Mouse (Mus musculus): ENCODE measurements at regions not wholly inside any gene's neighbourhood (a gene's known extent, or its start where the extent isn't known, plus 50 kb on each side); places are given as distances from the start of the nearest gene placed in this dataset.
"Not testable (repeated sequence)": the region's sequence is repeated elsewhere in the genome, so short reads cannot be mapped to it uniquely, and the experiment has no call there.

DNA sequence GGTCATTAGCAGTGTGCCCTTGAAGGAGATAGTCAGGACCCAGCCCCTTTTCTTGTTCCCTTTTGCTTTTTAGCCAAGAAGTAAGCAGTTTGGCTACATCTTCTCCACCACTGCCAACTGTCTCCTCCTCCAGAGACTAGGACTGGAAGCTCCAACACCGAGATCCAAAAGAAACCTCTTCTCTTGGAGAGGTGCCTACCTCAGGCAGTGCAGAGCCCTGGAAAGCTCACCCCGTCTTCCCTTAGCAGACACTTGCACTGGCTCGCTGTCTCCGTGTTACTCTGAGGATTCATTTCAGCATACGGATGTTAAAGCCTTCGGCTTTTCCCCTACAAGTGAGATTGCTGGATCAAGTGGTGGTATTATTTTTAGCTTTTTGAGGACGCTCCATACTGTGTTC, 331.0 kb downstream of the Rapgef2 start:
- no peaks in the 10 kb centered on the region for H3K4me1 ChIP-seq (ENCODE audit: control insufficient read depth, insufficient read depth)
- WGBS, result 40% methylated on average over 7 of the region's 7 CpGs
- no peak overlapping the region for H3K27ac ChIP-seq (ENCODE audit: low read depth)
- no peak for ATAC-seq (ENCODE audit: insufficient read depth, low read depth)
- no peaks in the 10 kb centered on the region for H3K27me3 ChIP-seq (ENCODE audit: control insufficient read depth, insufficient read depth, low read length)
- no peak overlapping the region for H3K4me3 ChIP-seq (ENCODE audit: low read depth, low read length)
- H3K36me3 ChIP-seq (replicated peaks; ENCODE audit: control insufficient read depth, insufficient read depth, low read length), result no peaks in the 10 kb centered on the region
- H3K9me3 ChIP-seq (replicated peaks; ENCODE audit: control insufficient read depth, low read length), result no peaks in the 10 kb centered on the region
- no peak overlapping the region for H3K4me2 ChIP-seq (ENCODE audit: low read depth, low read length)
- H3K9ac ChIP-seq (replicated peaks; ENCODE audit: low read depth, low read length), result no peak overlapping the region
- TF ChIP-seq EP300 (IDR thresholded peaks at IDR 0.05; ENCODE audit: low read depth) (no peak), CTCF (IDR thresholded peaks at IDR 0.05; ENCODE audit: low read depth) (no peak)
- DNase-seq (ENCODE audit: low spot score), result no peak

DNA sequence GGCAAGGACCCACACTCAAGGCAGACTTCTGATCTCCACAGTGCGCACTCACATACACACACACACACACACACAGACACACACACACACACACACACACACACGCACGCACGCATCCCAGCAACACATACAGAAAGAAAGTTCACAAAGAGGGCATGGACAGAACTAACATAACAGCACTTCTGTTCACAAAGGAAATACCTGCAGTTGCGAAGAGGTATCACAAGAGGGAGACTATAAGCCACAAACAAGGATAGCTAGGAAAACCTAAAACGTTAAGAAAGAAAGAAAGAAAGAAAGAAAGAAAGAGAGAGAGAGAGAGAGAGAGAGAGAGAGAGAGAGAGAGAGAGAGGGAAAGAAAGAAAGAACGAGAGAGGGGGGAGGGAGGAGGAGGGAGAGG, 336.9 kb downstream of the Rapgef2 start:
- not testable (repeated sequence) for H3K9ac ChIP-seq (replicated peaks; ENCODE audit: low read depth, low read length); DNase-seq (ENCODE audit: low spot score); H3K27ac ChIP-seq (ENCODE audit: low read depth); ATAC-seq (ENCODE audit: insufficient read depth, low read depth); H3K9me3 ChIP-seq (replicated peaks; ENCODE audit: control insufficient read depth, low read length); H3K36me3 ChIP-seq (replicated peaks; ENCODE audit: control insufficient read depth, insufficient read depth, low read length); H3K4me3 ChIP-seq (ENCODE audit: low read depth, low read length); H3K27me3 ChIP-seq (ENCODE audit: control insufficient read depth, insufficient read depth, low read length); H3K4me2 ChIP-seq (ENCODE audit: low read depth, low read length); H3K4me1 ChIP-seq (ENCODE audit: control insufficient read depth, insufficient read depth)
- peak; percentile 36 for TF ChIP-seq CTCF (IDR thresholded peaks at IDR 0.05; ENCODE audit: low read depth)
- WGBS, result 65% methylated on average over 6 of the region's 7 CpGs

DNA sequence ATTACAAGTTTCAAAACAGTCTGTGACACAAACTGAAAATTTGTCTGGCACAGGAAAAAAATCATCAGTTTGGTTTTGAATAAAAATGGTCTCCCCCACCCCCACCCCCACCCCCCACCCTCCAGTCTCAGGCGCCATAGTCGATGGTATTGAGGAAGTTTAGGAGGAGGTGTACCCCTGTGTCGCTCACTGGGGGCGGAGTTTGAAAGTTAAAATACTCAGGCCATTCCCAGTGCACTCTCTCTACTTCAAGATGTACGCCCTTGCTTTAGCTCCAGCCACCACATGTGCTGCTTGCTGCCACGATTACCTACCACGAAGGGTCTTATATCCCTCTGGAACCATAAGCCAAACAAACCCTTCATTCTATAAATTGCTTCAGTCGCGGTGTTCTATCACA, 337.6 kb downstream of the Rapgef2 start:
- Histone ChIP-seq H3K4me1 (ENCODE audit: control insufficient read depth, insufficient read depth) (no peaks in the 10 kb centered on the region), H3K27ac (ENCODE audit: low read depth) (no peak overlapping the region), H3K9me3 (replicated peaks; ENCODE audit: control insufficient read depth, low read length) (no peaks in the 10 kb centered on the region), H3K27me3 (ENCODE audit: control insufficient read depth, insufficient read depth, low read length) (no peaks in the 10 kb centered on the region), H3K4me2 (ENCODE audit: low read depth, low read length) (no peak overlapping the region), H3K9ac (replicated peaks; ENCODE audit: low read depth, low read length) (no peak overlapping the region), H3K4me3 (ENCODE audit: low read depth, low read length) (no peak overlapping the region), H3K36me3 (replicated peaks; ENCODE audit: control insufficient read depth, insufficient read depth, low read length) (no peaks in the 10 kb centered on the region)
- DNase-seq (ENCODE audit: low spot score) (no peak), ATAC-seq (ENCODE audit: insufficient read depth, low read depth) (no peak)
- TF ChIP-seq EP300 (IDR thresholded peaks at IDR 0.05; ENCODE audit: low read depth) (no peak), CTCF (IDR thresholded peaks at IDR 0.05; ENCODE audit: low read depth) (no peak)
- 79% methylated on average over 9 of the region's 9 CpGs for WGBS

DNA sequence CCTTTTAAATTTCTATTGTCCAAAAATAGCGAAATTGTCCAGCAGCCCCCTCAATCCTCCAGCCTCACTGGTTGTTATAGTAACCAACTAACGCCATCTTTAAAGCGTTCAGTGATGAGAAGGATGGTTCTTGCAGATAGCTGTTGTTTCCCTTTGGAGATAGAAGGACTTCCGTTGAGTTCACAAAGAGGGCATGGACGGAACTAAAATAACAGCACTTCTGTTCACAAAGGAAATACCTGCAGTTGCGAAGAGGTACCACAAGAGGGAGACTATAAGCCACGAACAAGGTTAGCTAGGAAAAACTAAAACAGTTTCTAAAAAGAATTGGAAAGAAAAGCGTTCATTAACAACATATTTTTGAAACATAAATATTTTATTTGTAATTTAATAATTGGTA, 338.1 kb downstream of the Rapgef2 start:
- H3K36me3 ChIP-seq (replicated peaks; ENCODE audit: control insufficient read depth, insufficient read depth, low read length), result no peaks in the 10 kb centered on the region
- H3K4me2 ChIP-seq (ENCODE audit: low read depth, low read length), result no peak overlapping the region
- 19% methylated on average over 8 of the region's 8 CpGs for WGBS
- DNase-seq (ENCODE audit: low spot score) (peak; percentile 25), ATAC-seq (ENCODE audit: insufficient read depth, low read depth) (no peak)
- H3K4me1 ChIP-seq (ENCODE audit: control insufficient read depth, insufficient read depth), result no peaks in the 10 kb centered on the region
- TF ChIP-seq EP300 (IDR thresholded peaks at IDR 0.05; ENCODE audit: low read depth) (no peak), CTCF (IDR thresholded peaks at IDR 0.05; ENCODE audit: low read depth) (peak; percentile 79)
- H3K27me3 ChIP-seq (ENCODE audit: control insufficient read depth, insufficient read depth, low read length), result no peaks in the 10 kb centered on the region
- no peak overlapping the region for H3K27ac ChIP-seq (ENCODE audit: low read depth)
- no peak overlapping the region for H3K9ac ChIP-seq (replicated peaks; ENCODE audit: low read depth, low read length)
- no peaks in the 10 kb centered on the region for H3K9me3 ChIP-seq (replicated peaks; ENCODE audit: control insufficient read depth, low read length)
- no peak overlapping the region for H3K4me3 ChIP-seq (ENCODE audit: low read depth, low read length)

DNA sequence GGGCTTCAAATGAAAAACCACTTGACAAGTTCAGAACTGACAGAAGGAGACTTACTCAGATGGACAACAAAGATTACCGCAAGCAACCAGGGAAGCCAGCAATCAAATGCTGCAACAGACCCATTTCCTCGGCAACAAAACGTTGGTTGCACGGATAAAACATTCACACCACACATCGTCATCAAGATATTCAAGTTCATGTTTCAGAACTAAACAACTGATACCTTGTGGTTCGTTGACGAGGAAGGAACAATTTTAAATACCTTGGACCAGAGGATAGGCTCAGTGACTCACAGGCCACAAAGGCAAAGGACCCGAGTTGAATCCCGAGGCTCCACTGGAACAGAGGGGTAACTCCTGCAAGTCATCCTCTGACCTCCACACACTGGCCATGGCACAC, 339.1 kb downstream of the Rapgef2 start:
- Histone ChIP-seq H3K9ac (replicated peaks; ENCODE audit: low read depth, low read length) (no peak overlapping the region), H3K27me3 (ENCODE audit: control insufficient read depth, insufficient read depth, low read length) (no peaks in the 10 kb centered on the region), H3K36me3 (replicated peaks; ENCODE audit: control insufficient read depth, insufficient read depth, low read length) (no peaks in the 10 kb centered on the region), H3K9me3 (replicated peaks; ENCODE audit: control insufficient read depth, low read length) (no peaks in the 10 kb centered on the region), H3K27ac (ENCODE audit: low read depth) (no peak overlapping the region), H3K4me2 (ENCODE audit: low read depth, low read length) (no peak overlapping the region), H3K4me1 (ENCODE audit: control insufficient read depth, insufficient read depth) (no peaks in the 10 kb centered on the region), H3K4me3 (ENCODE audit: low read depth, low read length) (no peak overlapping the region)
- TF ChIP-seq EP300 (IDR thresholded peaks at IDR 0.05; ENCODE audit: low read depth) (no peak), CTCF (IDR thresholded peaks at IDR 0.05; ENCODE audit: low read depth) (no peak)
- DNase-seq (ENCODE audit: low spot score), result no peak
- 80% methylated on average over 9 of the region's 9 CpGs for WGBS
- no peak for ATAC-seq (ENCODE audit: insufficient read depth, low read depth)

DNA sequence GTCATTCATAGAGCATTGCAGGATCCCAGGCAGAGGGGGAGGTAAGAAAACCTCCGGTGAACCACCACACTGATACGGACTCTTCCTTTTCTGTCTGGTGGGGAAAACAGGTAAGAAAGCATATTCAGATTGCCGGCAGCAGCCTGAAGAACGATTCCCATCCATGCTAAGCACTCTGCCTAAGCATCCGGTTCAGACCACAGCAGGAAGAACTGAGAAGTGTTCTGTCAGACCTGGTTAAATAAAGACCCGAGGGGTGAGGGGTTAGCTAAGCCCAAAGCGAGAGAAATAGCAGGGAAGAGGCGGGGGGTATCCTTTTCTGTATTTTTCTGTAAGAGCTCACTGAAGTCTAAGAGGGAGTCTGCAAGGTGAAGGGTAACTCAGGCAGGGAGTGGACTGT, 342.1 kb downstream of the Rapgef2 start:
- ATAC-seq (ENCODE audit: insufficient read depth, low read depth) (no peak), DNase-seq (ENCODE audit: low spot score) (no peak)
- H3K4me3 ChIP-seq (ENCODE audit: low read depth, low read length), result no peak overlapping the region
- no peaks in the 10 kb centered on the region for H3K36me3 ChIP-seq (replicated peaks; ENCODE audit: control insufficient read depth, insufficient read depth, low read length)
- WGBS, result 66% methylated on average over 8 of the region's 8 CpGs
- no peak overlapping the region for H3K27ac ChIP-seq (ENCODE audit: low read depth)
- H3K9ac ChIP-seq (replicated peaks; ENCODE audit: low read depth, low read length), result no peak overlapping the region
- no peaks in the 10 kb centered on the region for H3K9me3 ChIP-seq (replicated peaks; ENCODE audit: control insufficient read depth, low read length)
- TF ChIP-seq EP300 (IDR thresholded peaks at IDR 0.05; ENCODE audit: low read depth) (no peak), CTCF (IDR thresholded peaks at IDR 0.05; ENCODE audit: low read depth) (no peak)
- H3K4me2 ChIP-seq (ENCODE audit: low read depth, low read length), result no peak overlapping the region
- H3K27me3 ChIP-seq (ENCODE audit: control insufficient read depth, insufficient read depth, low read length), result no peaks in the 10 kb centered on the region
- H3K4me1 ChIP-seq (ENCODE audit: control insufficient read depth, insufficient read depth), result no peaks in the 10 kb centered on the region
